Mouse (Mus musculus) lung, adult 2 months (tissue): ENCODE measurements at regions not wholly inside any gene's neighbourhood (a gene's known extent, or its start where the extent isn't known, plus 50 kb on each side); places are given as distances from the start of the nearest gene placed in this dataset.

Experiments
- CTCF ChIP-seq: fragments of 200-500 bp; IDR thresholded peaks from 2 replicates; pipeline ENCODE4 v1.5.1; 2011; ENCODE audit warnings: mild to moderate bottlenecking, low read length, control low read depth; ENCODE audit not compliant: insufficient read depth
- POLR2A ChIP-seq: fragments of 200-500 bp; IDR thresholded peaks from 2 replicates; pipeline ENCODE4 v1.6.1; 2011; ENCODE audit warnings: low read depth, mild to moderate bottlenecking, control low read depth, low read length, borderline replicate concordance; ENCODE audit errors: extremely low read depth

DNA sequence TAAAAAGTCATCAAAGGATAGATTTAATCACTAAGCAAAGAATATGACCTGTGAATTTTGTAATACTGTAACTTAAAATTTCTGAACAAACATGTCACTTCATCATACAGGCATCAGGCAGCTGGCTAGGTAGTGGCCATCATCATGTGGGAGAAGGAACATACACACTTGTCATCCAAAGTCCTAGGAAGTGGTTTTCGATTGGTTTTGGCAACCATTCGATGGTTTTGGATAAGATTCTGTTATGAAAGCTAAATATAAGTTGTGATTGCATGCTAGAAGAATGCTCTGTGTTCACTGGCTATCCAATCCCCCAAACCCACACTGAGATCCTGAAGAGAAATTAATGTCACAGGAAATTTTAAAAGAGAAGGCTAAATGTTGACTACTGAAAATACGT lies 207.7 kb downstream of the Gm7489 start:
- TF ChIP-seq CTCF, result no peak
- no peak for TF ChIP-seq POLR2A
